13 mouse cellular contexts compared by ENCODE assay signal in genomic region chrX:48456956-48457355, GRCm38 (mm10).
"Had no signal": no experiment of that assay in that cellular context is flagged by ENCODE, and none has a peak within 500 bp of the region (broad histone marks: within the 10 kb centered on the region; RNA-seq: fewer than 3 reads in every experiment).

No protein-coding gene starts in this region.

- H3K9me3 ChIP-seq: kidney, embryonic 15.5 days; liver, embryonic 13.5 days had no signal

- DNase-seq: kidney, postnatal 10 days; kidney, postnatal 36 days; layer of hippocampus, postnatal 36 days; liver, embryonic 13.5 days; lung, adult 2 months; lung, postnatal 14 days; lung, postnatal 4 days; midbrain, embryonic 14.5 days; right cerebral cortex, postnatal 4 days; thymus, adult 2 months had no signal

- H3K4me3 ChIP-seq: kidney, embryonic 15.5 days; left cerebral cortex, adult 2 months; liver, embryonic 13.5 days had no signal

- H3K27ac ChIP-seq: kidney, embryonic 15.5 days; left cerebral cortex, adult 2 months; liver, embryonic 13.5 days; stomach, postnatal 0 days had no signal

- H3K36me3 ChIP-seq: kidney, embryonic 15.5 days; liver, embryonic 13.5 days had no signal
